Mouse (Mus musculus) heart, adult 9 months (tissue): ENCODE data around the gene Stag3.

Experiments
- DNase-seq, 2 experiments: peaks; one replicate each; pipeline ENCODE4 v3.0.0; 2022; ENCODE audit warnings: low spot score in 2 of 2

Gene Stag3

DNA sequence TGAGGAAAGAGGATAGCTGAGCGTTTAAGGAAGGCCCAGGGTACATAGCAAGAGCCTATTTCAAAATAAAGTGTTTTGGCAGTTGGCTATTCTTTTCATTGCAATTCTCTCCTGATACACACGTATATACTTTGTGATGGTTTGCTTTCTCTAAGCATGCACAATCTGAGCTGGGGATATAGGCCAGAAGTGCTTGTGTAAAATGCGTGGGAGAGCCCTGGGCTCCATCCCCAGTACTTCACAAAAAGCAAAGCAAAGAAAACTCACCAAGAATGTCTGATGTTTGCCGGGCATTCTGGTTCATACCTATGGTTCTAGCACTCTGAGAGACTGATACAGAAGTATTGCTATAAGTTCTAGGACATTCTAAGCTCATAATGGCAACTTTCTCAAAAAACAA lies 11.1 kb upstream of the Stag3 start:
- no peak for DNase-seq

DNA sequence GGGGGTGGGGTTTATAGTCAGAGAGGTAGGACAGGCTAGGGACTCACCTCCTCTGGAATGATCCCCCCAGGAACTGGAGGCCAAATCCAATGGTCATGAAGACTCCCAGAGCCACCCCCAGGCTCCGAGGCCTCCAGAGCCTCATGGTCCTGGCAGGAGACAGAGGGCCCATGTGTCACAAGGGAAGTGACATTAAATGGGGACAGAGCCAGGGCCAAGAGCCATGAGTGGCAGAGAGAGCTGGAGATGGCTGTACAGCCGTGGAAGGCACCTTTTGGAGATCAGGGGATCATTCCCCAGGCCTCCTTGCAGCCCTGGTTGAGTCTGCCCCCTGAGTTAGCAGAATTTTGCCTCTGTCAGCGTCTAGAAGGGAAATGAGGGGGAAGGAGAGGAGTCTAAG lies 8.8 kb upstream of the Stag3 start:
- DNase-seq: no peak

DNA sequence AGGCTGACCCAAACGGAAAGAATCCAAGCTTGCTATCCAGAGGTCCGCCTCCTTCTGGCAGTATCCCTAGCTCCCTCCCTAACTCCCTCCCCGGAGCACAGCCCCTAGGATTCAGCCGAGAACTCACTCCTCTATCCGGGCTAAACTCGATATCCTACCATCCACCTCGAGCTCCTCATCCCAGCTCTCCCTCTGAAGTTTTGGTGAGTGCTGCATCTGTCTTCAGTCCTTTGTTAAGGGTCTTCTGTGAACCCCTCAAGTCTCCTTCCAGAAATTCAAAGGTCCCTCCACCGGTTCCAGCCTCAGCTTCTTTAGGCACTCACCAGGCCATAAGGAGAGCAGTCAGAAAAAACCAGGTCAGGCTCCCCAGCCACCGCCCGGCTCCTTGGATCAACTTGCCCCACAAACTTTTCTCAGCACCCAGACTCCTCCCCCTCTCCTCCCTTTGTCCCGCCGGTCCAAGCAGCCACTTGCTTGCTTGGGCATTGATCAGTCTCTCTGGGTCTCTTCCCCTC lies 7.6 kb upstream of the Stag3 start, which contains the start of gene Gal3st4:
Gene Gal3st4, minus strand, starts transcription at position 432 of the 515 bp plus-strand sequence.
- peak in 1 of 2 experiments; percentile 55 for DNase-seq

DNA sequence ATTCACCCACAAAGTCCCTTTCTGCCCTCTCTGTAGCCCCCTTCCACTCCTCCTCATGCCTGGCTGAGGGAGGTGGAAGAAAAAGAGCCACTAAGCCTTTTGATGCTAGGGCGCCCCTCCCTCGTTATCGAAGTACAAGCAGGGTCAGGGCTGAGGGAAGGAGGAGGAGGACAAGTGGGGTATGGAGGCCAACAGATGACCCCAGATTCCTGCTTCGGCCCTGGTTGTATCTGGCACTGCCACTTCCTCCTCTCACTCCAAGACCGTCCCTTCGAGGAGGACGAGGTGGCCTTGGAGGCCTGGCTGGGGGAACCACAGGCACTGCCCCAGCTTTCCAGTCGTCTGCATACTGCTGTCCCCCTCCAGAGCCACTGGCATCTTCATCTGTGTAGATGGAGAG lies 5.9 kb upstream of the Stag3 start:
- DNase-seq: no peak

GRCm38 (mm10) chr5:138275216-138276050 lies 4.6 kb upstream of the Stag3 start:
- DNase-seq: no peak

GRCm38 (mm10) chr5:138277994-138278393 lies 2.0 kb upstream of the Stag3 start:
- no peak for DNase-seq

- no peak for DNase-seq
Measured at GRCm38 (mm10) chr5:138280425-138280768, 357 bp downstream of the Stag3 start.

DNA sequence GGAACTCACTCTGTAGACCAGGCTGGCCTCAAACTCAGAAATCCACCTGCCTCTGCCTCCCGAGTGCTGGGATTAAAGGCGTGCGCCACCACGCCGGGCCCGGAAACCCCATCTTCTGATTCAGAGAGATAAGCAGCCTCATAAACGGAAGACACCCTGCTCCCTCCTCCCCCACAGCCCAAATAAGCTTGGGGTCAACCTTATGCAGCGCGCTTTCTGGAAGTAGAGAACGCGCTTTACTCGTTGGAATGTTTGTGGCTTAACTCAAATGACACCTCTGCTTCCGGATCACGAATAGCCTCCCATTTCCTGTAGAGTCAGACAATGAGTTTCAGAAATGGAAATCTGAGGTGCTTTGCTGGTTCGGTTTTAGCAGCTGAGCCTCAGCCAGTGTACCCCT lies 789 bp downstream of the Stag3 start:
- no peak for DNase-seq

- no peak for DNase-seq
Measured at GRCm38 (mm10) chr5:138281798-138282197, 1.8 kb downstream of the Stag3 start.

DNA sequence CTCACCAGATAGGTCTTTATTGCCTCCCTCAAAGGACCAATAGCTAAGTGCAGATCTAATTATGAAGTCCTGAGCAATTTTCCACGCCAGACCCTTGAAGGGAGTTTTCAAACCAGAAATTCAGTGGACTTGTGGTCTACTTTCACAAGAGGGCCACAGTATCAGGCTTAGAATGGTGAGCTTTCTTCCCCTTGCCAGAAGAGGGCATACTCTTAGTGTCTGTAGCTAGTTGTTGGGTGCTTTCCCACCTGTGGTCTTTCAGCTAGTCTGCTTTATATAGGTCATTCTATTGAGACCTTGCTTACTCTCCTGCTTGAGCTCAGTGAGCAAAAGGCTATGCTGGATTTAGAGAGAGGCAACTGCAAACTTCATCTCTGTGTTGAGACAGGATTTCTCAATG lies 3.5 kb downstream of the Stag3 start:
- DNase-seq: no peak

DNA sequence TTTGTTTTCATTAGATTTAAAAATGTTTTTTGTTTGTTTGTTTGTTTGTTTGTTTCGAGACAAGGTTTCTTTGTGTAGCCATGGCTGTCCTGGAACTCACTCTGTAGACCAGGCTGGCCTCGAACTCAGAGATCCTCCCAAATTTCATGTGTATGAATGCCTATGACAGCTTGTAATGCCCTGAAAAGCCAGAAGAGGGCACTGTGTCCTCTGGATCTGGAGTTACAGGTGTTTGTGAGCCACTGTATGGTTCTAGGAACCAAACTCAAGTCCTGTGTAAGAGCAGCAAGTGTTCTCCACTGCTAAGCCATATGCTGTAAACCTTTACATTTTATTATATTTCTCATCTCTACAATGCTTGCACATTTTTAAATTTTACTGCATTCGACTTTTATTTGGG lies 7.8 kb downstream of the Stag3 start:
- no peak for DNase-seq

GRCm38 (mm10) chr5:138291638-138292037 lies 11.6 kb downstream of the Stag3 start:
- DNase-seq: no peak

DNA sequence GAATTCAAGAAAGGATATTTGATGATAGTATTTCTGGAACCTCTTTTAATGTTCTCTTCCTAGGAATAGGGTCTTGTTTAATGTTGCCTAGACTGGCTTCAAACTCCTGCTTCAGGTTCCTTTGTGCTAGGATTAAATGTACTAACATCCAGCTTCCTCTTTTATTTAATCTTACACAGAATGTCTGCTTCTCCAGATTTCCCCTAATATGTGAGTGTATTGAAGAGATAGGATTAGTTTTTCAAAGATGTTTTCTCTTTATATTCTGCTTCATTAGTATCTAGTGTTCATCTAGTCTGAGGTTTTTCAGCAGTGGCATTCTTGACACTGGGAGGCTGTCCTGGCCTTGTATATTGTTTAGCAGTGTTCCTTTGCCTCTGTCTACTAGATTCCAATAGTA lies 14.1 kb downstream of the Stag3 start:
- DNase-seq: no peak

DNA sequence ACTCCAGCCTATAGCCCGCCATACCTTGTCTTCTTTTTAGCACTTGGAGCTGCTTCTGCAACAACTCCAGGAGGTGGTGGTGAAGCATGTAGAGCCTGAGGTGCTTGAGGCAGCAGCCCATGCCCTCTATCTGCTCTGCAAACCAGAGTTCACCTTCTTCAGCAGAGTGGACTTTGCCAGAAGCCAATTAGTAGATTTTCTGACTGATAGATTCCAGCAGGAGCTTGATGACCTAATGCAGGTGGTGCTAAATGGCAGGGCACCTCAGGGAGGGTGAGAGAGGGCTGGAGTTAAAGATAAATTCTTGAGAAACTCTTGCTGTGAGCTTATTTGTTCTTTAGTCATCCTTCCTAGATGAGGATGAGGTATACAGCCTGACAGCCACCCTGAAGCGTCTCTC lies 19.6 kb downstream of the Stag3 start:
- DNase-seq: no peak

DNA sequence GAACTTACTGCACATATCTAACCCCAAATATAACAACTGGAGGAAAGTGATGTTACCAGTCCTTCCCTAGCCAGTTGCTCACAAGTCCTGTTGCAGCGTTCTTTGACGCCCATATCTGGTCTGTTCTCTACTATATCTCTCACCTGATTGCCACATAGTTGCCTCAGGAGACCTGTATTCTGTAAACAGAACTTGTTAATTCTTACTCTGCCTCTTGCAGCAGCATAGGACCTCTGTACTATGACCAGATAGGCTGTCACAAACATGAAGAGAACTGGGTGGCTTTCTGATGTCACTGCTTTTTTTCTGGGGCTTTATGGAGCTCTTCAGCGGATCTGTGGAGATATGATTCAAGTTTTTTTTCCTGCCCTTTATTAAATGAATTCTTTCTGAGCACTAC lies 32.8 kb downstream of the Stag3 start:
- no peak for DNase-seq

- peak in 1 of 2 experiments; percentile 3 for DNase-seq
Measured at GRCm38 (mm10) chr5:138341661-138342060, 61.6 kb downstream of the Stag3 start, which contains the start of gene Pvrig. Gene Pvrig, plus strand, starts transcription at chr5:138341961.

DNA sequence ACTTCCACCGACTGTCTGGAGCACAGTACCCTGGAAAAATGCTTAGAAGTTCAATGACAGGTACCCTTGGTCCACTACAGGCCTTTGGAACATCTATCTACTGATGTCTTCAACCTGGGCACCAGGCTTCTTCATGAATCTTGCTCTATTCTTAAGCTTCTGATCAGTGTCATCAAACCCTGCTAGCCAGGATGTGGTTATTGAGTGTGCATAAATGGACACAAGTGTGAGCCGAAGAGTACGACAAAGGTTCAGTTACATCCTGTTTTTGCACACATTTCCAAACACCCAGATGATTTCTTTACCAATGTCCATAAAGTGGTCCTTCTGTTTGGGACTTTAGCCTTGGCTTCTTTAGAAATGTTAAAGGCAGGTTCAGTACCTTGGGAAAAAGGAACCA lies 63.2 kb downstream of the Stag3 start:
- no peak for DNase-seq
